Mouse (Mus musculus): ENCODE data around the gene Rab40c.

Gene Rab40c

DNA sequence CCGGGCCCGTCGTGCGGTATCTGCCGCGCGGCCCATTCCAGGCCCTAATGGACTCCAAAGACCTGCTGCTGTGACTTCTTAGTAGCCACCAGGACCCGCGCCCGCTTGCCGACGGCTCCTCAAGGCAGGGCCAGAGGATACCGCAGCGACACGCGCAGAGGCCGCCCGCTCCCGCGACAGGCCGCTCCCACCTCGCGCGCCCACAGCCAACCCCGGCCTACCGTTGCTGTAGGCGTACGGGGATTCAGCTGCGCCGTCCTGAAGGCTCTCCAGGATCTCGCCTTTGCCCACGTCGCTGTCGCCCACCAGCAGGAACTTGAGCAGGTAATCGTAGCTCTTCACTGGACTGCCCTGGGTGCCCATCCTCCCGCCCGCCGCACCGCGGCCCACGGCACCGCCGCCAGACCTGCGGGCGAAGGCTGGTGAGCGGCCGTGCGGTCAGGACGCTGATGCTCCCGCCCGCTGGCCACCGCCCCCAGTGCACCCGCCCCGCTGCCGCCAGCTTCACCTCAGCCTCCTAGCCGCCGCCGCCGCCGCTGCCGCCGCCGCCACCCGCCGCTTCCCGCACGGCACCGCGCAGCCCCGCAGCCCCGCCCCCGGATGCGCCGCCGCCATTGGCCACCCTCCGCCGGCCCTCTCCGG lies at the start of gene Rab40c:
Gene Rab40c, minus strand, starts transcription at position 584 of the 642 bp plus-strand sequence.
- DNase-seq (ENCODE audit: low read depth), result no peak

DNA sequence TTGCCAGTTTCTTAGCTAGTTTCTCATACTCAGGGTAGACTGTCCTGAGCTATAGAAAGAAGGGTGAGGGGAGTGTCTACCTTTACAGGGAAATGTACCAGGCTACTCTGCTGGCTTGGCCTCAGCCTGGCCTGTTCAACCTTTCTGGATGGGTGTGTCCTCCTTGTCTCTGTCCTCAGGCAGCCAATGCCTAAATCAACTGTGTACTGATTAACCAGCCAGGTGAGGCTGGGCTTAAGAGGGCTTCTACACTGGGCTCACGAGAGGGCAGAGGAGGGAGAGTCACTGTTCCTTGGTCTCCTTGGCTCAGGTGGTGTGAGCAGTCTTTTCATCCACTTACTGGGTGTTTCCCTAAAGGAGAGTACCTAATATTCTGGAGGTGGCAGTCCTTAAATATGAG lies 48.6 kb upstream of the Rab40c start:
- DNase-seq (ENCODE audit: low read depth), result no peak

DNA sequence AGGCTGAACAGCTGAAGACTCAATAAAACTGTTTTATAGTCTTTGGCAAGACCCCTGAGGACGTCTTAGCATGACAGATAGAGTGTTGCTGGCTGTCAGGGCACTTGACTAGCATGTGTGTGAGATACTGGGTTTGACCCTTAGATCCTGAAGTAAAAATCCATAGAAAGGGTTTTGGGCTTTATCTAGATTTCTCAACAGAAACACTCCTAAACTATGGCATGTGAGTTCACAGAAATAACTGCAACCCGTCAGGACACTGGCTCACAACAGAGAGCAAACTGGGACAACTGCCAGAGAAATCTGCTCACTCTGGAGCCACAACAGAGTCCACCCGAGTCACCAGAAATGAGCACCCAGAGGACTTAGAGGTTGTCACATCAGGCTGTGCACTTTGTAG lies 48.1 kb upstream of the Rab40c start:
- no peak for DNase-seq (ENCODE audit: low read depth)

DNA sequence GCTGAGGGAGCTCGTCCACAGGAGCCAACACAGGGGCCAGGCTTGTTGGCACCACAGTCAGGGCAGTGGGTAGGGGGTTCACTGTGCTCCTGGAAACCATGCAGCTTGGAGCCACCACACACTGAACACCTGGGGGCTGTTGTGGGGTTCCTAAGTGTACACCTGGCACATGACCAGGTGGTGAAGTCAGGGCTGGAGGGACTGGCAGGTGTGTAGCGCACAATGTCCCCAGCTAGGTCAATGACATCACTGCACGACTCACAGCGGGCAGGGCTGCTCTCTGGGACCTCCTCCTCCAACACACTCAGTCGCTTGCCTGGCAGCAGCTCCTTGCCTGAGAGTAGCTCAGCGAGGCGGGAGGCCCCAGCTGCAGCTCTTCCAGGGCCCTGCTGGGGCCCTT lies 44.7 kb upstream of the Rab40c start:
- DNase-seq (ENCODE audit: low read depth), result no peak

DNA sequence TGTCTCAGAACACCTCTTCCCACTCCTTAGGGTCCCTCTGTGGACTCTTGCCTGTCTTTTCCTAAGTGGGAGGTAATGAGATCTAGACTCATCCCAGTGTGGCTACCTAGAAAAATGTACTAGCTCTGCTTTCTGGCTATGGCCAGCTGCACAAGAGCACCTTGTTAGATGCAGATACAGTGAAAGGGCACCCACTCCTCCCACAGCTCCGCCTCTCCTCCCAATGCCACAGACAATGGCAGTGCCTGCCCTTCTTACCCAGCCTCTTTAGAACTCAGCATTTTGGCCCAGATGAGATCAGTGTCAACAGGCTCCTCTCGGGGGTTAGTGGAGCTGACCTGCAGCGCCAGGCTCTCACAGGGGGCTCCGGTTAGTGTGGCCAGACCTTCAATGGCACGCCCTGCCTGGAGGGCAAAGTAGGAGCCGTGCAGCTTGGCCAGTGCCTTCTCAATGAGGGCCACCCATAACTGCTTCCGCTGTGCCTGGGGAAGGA lies 42.9 kb upstream of the Rab40c start:
- DNase-seq (ENCODE audit: low read depth), result no peak

DNA sequence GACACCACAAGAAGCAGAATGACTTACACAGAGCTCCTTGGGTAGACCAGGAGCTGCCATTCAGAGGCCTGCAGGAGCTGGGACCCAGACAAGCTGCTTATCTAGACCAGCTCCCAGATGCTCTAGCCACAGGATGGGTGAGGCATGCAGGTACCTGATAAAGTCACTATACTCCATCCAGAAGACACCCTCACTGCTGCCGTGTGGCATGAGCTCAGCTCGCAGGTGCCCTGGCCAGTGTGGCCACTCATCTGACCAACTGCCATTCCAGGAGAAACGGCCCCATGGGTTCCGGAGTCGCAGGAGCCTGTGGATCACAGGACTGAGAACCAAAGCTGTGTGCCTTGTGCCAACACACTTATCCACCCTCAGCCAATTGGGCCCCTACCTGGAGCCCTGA lies 42.0 kb upstream of the Rab40c start:
- DNase-seq (ENCODE audit: low read depth), result no peak

DNA sequence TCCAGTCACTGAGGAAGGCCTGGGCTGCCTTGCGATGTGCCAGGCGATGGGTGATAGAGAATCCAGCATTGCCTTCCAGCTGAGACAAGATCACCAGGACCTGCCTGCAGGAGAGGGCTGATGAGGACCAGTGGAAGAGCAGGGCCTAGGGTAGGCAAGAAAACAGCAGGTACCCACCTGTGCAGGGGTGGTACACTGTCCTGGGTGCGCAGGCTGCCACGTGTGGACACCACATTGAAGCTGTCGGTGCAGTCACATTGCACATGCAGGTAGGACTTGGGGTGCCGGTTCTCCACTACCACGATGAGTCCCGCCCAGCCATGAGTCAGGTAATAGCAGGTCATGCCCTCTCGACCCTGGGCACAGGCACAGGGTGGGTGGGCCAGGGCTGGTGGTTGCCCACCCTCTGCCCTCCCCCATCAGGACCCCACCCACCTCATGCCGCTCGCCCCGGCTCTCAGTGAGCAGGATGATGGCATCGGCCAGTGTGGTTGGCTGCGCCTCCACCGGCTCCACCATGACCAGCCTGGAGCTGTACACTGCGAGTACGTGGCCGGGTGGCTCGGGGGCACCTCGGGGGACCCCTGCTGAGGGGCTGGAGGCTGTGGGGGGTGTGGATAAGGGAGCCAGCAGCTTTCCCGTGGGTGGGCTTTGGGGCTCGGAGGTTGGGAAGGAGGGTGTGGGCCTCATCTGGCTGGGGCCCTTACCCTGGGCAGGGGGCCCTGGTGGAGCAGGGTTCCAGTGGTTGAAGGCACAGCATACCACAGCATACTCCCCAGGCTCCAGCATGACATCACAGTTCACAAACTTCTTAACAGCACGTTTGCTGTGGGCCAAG lies 40.3 kb upstream of the Rab40c start:
- DNase-seq (ENCODE audit: low read depth), result no peak

DNA sequence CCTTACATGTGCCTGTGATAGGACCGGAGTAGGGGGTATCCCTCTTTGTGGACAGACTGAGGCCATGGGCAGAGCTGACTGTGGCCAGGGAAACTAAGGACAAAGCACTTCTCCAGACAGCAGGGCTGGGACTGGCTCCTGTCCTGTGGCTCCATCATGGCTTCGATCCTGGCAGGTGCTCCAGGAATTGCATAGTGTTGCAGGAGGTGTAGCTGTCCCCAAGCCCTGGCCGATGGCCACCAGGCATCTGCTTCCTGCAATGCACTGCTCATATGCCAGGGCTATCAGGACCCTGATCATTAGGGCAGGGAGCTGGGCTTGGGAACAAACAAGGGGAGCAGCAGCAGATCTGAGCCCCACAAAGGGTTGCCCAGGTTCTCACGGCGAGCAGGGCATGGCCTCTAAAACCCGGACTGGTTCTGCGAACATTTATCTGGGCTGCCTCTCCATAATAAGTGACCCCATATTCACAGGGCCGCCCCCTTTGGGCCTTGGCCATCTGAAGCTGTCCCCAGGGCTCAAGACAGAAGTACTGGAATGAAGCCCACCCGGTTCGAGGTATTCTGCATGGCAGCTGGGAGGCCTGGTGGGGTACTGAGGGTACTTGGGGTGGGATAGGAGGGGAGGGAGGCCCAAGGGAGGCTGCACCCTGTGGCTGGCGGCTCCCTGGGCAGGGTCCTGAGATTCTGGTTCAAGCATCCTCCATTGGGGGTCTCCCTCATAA lies 39.4 kb upstream of the Rab40c start:
- no peak for DNase-seq (ENCODE audit: low read depth)

DNA sequence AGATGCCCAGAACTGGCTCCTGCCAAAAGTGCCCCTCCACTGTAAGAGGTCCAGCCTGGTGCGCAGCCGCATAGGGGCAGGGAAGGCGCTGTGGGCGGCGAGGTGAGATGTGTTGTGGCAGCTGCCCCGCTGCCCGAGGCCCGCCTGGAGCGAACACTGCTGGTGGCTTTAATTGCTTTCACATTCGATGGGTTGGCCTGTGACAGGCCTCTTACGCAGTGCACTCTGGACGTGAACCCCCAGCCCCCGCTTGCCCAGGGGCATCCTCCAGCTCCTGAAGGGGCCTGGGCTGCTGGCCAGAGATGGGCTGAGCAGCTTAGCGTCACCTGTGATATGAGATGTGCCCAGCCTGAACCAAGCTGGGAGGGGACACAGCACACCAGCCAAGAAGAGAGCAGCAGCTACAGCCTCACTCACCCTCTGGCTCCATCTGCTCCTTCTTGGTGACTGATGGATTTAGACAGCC lies 38.1 kb upstream of the Rab40c start:
- no peak for DNase-seq (ENCODE audit: low read depth)

DNA sequence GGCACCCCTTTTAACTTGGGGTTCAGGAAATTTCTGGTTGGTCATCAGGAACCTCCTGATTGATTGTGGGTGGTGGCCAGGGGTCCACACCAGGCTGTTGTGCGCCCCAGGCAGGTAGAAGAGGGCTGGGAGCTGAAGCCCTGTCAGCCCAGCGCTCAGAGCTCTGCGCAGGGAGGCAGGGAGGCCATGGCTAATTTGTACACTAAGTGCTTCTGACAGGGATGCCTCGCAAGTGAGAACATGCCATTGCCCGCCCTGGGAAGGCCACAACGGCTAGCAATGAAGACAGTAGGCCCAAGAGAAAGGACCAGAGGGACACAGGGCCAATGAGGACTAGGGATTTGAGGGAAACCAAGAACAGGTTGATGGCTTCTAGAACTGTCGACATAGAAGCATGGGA lies 37.1 kb upstream of the Rab40c start:
- DNase-seq (ENCODE audit: low read depth), result no peak

DNA sequence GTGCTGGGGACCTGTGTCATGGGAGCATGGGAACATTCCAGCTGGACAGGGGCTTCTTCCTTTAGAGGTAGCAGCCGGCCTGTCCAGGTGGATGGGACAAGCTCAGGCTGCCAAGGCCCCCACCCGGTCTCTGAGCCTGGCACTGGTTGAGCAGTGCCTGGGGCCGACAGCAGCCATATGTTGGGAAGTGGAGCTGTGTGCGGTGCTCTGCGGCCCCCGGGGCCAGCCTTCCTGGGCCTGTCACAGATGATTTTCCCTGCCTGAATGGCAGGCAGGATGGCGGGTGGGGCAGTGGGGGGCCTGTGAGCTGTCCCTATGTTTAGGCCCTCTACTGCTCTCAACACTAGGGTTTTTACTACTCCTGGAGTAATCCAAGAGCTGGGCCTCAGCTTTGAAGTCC lies 36.7 kb upstream of the Rab40c start:
- DNase-seq (ENCODE audit: low read depth), result no peak

DNA sequence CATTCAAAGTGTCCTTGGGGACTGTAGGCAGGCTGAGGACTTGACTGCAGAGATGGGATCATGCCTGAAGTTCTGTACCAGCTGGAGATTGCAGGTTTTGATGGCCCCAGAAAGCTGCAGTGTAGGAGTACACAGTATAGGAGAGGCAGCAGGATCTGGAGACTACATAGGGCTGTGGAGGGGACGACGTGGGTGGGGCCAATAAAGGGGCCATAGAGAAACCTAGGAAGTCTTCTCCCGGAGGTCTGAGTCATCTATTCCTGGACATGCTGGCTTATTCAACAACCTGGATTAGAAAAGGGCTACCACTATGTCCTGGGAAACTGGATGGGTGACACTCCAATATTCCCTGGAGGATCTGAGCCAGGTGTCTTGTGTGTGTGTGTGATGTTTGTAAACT lies 36.2 kb upstream of the Rab40c start:
- no peak for DNase-seq (ENCODE audit: low read depth)

DNA sequence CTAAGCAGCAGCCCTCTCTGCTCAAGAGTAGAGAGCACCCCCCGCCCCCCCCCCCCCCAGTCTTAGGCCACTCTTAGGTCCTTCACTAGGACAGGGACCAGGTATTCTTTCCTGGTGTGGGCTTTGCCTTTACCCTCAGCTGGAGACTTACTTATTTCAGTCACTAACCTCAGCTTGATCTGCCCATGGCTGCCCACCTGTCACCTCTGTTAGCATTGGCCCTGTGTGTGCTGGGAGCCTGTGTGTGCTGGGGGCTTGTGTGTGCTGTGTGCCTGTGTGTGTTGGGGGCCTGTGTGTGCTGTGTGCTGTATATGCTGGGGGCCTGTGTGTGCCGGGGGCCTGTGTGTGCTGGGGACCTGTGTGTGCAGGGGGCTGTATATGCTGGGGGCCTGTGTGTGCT lies 35.1 kb upstream of the Rab40c start:
- DNase-seq (ENCODE audit: low read depth), result no peak

DNA sequence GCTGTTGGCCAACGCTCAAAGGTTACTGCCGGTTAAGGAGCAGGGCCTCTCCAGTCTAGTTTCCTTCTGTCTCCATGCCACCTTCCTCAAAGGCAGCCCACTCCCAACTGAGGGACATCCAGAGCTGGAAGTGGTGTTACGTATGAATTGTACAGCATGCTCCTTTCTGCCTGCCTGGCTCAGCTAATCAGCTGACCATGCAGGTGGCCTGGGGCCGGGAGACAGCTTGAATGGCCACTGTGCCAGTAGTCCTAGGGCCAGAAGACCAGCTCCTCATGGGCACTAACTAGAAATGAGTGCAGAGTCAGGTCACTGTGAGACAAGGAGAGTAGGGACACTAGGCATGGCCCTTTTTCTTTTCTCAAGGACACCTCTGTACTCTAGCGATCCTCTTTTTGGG lies 33.6 kb upstream of the Rab40c start:
- no peak for DNase-seq (ENCODE audit: low read depth)

DNA sequence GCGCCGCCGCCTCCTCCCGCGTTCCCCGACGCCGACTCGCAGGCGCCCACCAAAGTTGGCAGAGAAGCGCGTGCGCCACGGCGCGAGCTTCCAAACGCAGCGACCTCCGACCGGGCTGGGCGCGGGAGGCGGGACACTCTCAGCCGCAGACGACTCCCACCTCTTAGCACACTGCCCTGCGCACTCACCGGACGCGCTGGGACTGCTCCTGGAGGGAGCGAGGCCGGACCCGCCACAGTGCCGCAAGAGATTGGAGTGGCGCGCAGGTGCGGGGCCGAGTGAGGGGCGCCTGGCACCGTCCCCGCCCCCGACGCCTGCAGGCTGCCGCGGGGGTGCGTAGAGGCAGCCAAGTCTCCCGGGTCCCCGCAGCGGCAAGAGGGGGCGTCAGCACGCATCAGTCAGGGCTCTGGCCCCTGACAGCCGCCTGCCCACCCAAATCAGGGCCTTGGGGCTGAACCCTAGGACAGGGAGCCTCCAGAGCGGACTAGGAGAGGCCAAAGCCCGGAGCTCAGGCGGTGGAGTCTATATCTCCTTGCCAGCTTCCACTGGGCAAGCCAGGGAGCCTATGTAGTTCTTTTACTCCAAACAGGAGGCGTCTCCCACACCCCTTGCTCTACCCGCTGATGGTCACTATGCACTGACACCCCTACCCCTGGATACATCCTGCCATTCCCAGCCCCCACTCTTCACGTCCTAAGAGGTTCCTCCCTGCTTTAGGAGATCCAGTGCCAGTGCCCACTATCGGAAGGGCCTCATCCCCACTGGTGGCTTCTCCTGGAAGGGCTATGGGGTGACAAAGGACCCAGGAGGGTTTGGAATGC lies 32.5 kb upstream of the Rab40c start, which contains the start of gene A930017K11Rik:
Gene A930017K11Rik, minus strand, starts transcription at position 763 of the 821 bp plus-strand sequence.
- DNase-seq (ENCODE audit: low read depth), result no peak

DNA sequence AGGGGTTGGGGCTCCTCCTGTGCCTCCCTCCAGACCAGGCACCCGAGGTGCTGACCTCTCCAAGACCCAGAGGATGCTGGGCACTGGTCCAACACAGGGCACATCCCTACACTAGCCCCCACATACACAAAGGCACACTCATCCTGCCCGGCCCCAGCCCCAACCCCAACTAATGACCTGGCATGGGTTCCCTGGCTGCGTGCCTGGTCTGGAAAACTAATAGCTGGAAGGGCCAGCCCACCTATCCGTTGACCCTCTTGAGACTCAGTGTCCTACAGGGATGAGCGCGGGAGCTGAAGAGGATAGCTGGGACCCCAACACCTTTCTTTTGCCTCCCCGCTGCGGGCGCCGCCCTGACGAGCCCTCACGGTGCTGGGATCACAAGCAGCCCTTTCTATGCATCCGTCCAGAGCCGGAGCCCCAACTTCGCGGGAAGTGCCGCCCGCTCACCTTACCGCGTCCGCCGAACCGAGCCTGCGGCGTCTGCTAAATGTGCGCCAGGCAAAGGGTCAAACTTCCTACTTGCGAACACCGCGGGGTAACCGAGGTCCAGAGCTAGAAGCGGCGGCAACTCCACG lies 31.8 kb upstream of the Rab40c start:
- DNase-seq (ENCODE audit: low read depth), result no peak

DNA sequence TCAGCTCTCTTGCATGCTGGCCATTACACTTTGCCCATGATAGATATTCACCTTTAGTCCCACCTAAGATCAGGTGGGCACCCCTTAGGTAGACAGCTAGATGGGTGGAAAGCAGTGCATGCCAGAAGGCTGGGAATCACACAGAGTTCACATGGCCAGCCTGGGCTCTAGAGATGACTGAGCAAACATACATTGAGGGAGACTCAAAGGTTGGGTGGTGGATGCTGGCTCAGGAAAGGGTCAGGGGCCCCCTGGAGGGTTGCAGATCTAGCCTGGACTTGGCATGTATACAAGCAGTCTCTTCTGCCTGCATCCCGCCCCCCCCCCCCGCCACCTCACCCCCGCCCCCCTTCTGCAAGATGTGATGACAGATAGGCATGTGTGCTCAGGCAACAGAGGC lies 31.2 kb upstream of the Rab40c start:
- no peak for DNase-seq (ENCODE audit: low read depth)

DNA sequence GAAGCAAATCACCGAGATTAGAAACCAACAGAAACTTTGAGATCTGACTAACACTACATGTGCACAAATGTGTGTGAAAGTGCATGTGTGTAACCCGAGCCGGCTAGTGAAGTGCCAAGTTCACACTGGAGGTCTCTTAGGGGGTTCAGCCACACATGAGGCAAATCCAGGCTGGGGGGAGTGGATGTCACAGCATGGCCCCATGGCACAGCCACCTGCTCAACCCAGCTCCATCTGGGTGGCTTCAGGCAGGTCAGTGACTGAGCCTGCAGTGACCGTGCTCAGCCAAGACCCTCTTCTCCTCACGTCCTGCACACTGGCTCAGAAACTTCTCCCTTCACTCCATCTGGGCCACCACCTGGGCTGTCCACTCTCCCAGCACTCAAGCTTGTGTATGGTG lies 30.5 kb upstream of the Rab40c start:
- no peak for DNase-seq (ENCODE audit: low read depth)

DNA sequence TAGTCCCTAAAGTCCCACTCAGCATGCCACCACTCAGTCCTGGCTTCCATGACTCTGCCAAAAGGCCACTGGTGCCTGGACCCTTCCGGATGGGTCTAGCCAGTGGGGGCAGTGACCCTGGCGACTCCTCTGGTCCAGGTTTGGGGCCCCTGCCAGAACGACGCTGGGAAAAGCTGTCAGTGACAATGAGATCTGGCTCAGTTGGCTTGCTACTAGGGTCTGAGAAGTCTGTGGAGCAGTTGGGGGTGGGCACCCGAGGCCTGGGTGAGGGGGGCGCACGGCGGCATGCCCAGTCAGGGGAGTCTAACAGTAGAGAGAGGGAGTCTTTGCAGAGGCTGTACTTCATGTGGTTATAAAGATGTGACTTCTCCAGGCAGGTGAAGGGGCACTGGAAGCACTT lies 28.5 kb upstream of the Rab40c start:
- DNase-seq (ENCODE audit: low read depth), result no peak

DNA sequence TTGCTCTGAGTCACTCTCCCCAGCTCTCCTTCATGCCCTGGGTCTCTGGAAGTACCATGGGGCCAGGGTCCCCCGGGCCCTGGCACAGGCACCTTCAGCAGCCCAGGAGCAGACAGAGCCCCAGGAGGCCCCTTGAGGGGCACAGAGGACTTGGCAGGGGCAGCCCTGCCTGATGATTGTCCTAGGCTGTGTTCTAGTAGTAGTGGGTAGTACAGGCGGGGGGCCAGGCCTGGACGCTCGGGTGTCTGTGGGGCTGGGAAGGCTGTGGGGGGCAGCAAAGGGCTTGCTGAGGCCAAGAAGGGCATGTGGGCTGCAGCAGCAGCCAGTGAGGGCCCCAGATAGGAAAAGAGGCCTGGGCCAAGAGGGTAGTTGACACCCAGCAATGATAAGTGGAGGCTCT lies 28.0 kb upstream of the Rab40c start:
- DNase-seq (ENCODE audit: low read depth), result no peak

DNA sequence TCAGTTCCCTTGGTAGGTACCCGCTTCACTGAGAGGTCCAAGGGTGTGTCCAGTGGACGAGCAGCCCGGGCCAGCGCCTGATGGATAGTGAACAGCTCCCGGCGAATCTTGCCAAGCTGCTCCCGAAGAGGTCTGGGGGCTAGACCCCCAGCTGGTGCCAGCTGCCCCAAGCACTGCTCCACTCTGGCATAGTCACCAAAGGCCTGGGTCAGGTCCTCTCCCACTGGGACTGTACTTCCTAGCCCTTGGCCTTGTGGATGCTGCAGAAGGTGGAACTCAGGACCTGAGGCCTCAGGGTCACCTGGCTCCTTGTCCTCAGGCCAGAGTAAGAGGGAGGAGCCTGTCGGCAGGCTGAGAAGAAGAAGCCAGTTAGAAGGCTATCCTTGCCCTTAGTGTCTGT lies 27.4 kb upstream of the Rab40c start:
- no peak for DNase-seq (ENCODE audit: low read depth)

DNA sequence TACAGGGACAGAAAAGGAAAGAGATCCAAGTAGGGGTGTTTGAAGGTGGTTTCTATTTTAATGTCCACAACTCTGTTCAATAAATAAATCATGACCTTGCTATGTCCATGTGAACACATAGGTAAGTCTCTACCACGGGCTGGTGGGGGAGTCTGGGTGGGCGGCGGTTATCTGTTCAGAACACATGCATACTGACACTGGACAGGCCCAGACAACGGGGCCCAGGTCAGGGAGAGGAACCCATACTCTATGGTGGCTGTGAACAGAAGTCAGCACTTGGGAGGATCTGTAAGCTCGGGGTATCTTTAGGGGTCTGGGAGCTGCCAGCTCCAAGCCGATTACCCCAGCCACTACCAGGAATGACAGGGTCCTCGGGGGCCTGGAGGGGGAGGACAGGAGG lies 26.8 kb upstream of the Rab40c start:
- DNase-seq (ENCODE audit: low read depth), result no peak

All from fibroblast of lung, adult 2 months (primary cell).